Comparison of ENCODE assay signal across 8 mouse cellular contexts in the genomic region with DNA sequence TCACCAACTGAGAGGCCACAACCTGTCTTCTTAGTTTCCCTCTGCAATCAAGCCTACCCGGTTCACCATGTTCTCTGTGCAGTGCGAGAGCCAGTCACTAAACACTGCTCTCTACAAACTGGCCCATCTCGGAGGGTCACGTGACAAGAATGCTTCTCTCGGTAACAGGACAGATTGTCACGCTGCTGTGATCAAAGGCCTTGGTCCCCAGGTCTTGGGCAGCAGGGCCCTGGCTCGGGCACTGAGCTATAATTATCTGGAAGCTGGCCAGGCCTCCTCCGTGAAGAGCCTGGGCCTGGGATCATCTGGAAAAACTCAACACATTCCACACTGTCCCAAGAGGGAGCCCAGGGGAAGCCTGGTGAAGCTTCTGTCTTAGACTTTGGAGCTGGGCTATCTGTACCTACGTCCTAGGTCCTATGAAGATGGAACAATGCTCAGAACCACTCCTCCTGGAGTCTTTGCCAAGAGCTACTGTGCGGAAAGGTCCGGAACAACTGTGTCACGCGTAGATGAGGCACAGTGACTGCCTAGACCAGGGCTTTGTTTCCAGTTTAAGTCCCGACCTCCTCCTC. TPM values are rescaled to one million over a fixed set of nuclear protein-coding genes. Genes with fewer than 3 reads are reported as not detected.
DNase-seq lines count a peak whose midpoint lies in the region; ATAC-seq and TF ChIP-seq lines count a peak whose summit lies in the region.

No protein-coding gene starts in this region.

- intact Hi-C loops in gastrocnemius, postnatal 14 days (cut with DNase I; ENCODE audit: low total_unique reads) = no loop called here

- no peak for TF ChIP-seq POLR2A in thymus, adult 2 months (IDR thresholded peaks at IDR 0.05; ENCODE audit: control insufficient read depth, extremely low read depth, insufficient read depth, low read length, poor library complexity)

- H3K36me3 ChIP-seq in forebrain, embryonic 13.5 days (ENCODE audit: poor library complexity, severe bottlenecking) = no peaks in the 10 kb centered on the region
- H3K36me3 ChIP-seq in midbrain, embryonic 16.5 days (ENCODE audit: control insufficient read depth, insufficient read depth, low read length) = no peaks in the 10 kb centered on the region
- no peaks in the 10 kb centered on the region for H3K36me3 ChIP-seq in thymus, adult 2 months (ENCODE audit: control insufficient read depth, insufficient read depth, low read length)

- peaks cover 40% of the 10 kb centered on the region for H3K4me1 ChIP-seq in forebrain, embryonic 13.5 days
- peaks cover 21% of the 10 kb centered on the region for H3K4me1 ChIP-seq in midbrain, embryonic 16.5 days (ENCODE audit: control insufficient read depth, insufficient read depth, low read length)
- no peaks in the 10 kb centered on the region for H3K4me1 ChIP-seq in thymus, adult 2 months (replicated peaks; ENCODE audit: control insufficient read depth, insufficient read depth, low read length)

- no peaks in the 10 kb centered on the region for H3K27me3 ChIP-seq in forebrain, embryonic 13.5 days
- no peaks in the 10 kb centered on the region for H3K27me3 ChIP-seq in midbrain, embryonic 16.5 days (ENCODE audit: control insufficient read depth, insufficient read depth, low read depth, low read length)
- H3K27me3 ChIP-seq in thymus, adult 2 months (ENCODE audit: control insufficient read depth, insufficient read depth, low read length) = no peaks in the 10 kb centered on the region

- no peak overlapping the region for H3K27ac ChIP-seq in forebrain, embryonic 13.5 days
- H3K27ac ChIP-seq in midbrain, embryonic 16.5 days (ENCODE audit: low read length) = peak overlapping the region; percentile 8; the same call in 1 of the 2 replicates
- H3K27ac ChIP-seq in thymus, adult 2 months (ENCODE audit: control insufficient read depth, insufficient read depth, low read length) = no peak overlapping the region

- no peak overlapping the region for H3K4me3 ChIP-seq in forebrain, embryonic 13.5 days
- H3K4me3 ChIP-seq in midbrain, embryonic 16.5 days (ENCODE audit: low read depth, low read length) = no peak overlapping the region
- H3K4me3 ChIP-seq in thymus, adult 2 months (ENCODE audit: control insufficient read depth, insufficient read depth, low read length) = no peak overlapping the region

- no peak overlapping the region for H3K4me2 ChIP-seq in forebrain, embryonic 13.5 days
- H3K4me2 ChIP-seq in midbrain, embryonic 16.5 days (ENCODE audit: low read length) = no peak overlapping the region

- WGBS in forebrain, embryonic 13.5 days = 49% methylated on average over 14 of the region's 14 CpGs
- whole genome bisulfite sequencing in midbrain, embryonic 16.5 days = 39% methylated on average over 14 of the region's 14 CpGs
- 91% methylated on average over 14 of the region's 14 CpGs for WGBS in thymus, adult 2 months

- no peak for TF ChIP-seq CTCF in thymus, adult 2 months (IDR thresholded peaks at IDR 0.05; ENCODE audit: borderline replicate concordance, control insufficient read depth, extremely low read depth, insufficient read depth, low read length, poor library complexity)

- no peak overlapping the region for H3K9ac ChIP-seq in forebrain, embryonic 13.5 days
- H3K9ac ChIP-seq in midbrain, embryonic 16.5 days (ENCODE audit: low read depth, low read length) = no peak overlapping the region

- DNase-seq in layer of hippocampus, postnatal 10 days (ENCODE audit: low spot score in 2 of 2) = peak; percentile 34 to 43
- no peak for DNase-seq in layer of hippocampus, adult 8-10 months (ENCODE audit: low spot score in 2 of 2)
- DNase-seq in kidney, adult 11 months = peak; percentile 45
- no peak for DNase-seq in thymus, adult 2 months
- no peak for DNase-seq in gastrocnemius, postnatal 14 days

- H3K9me3 ChIP-seq in forebrain, embryonic 13.5 days (replicated peaks) = no peaks in the 10 kb centered on the region
- no peaks in the 10 kb centered on the region for H3K9me3 ChIP-seq in midbrain, embryonic 16.5 days (replicated peaks; ENCODE audit: control insufficient read depth, low read length, poor library complexity, severe bottlenecking)

- peak; percentile 54; the same call in 1 of the 2 replicates for ATAC-seq in cerebellum, adult (ENCODE audit: insufficient number of reproducible peaks, low FRiP score, low TSS enrichment)
- ATAC-seq in forebrain, embryonic 13.5 days = peak; percentile 63
- ATAC-seq in midbrain, embryonic 16.5 days = peak; percentile 41; the same call in 1 of the 2 replicates

RNA-seq across cellular contexts. Expression of a gene that starts 35.6 kb away (rescaled TPM):
- 10 to 100 TPM; 54.4 to 59.7 TPM for total RNA-seq in layer of hippocampus, postnatal 10 days (2021)
- 10 to 100 TPM; 59.2 to 68.1 (median 65.4) TPM for total RNA-seq in layer of hippocampus, adult 8-10 months (2022)
- polyA plus RNA-seq in forebrain, embryonic 13.5 days (2015; fragmentation: Nextera tagmentation; extraction: Ambion mirVana) = 139 and 150 TPM in 2 replicates
- 132 and 139 TPM in 2 replicates for polyA plus RNA-seq in midbrain, embryonic 16.5 days (2015; fragmentation: Nextera tagmentation; extraction: Ambion mirVana)
- 44.6 and 53.6 TPM in 2 replicates for polyA plus RNA-seq in thymus, adult 2 months (2012; rRNA removed)
- total RNA-seq in gastrocnemius, postnatal 14 days (2021) = 10 to 100 TPM; 36.2 to 39.1 TPM

Comparison
In these comparisons a context has a peak if more than half of its experiments do, and no peak if none do; other contexts are left out.
1. DNase-seq: peak in layer of hippocampus, postnatal 10 days (2 of 2) and kidney, adult 11 months (single experiment); none in layer of hippocampus, adult 8-10 months (0 of 2), thymus, adult 2 months (single experiment) and gastrocnemius, postnatal 14 days (single experiment).
2. Peak in every context shown above with its lines, with median percentiles within 50 percentile points of each other: ATAC-seq.